Mouse (Mus musculus): ENCODE measurements around the gene Tspan5. TPM values are rescaled to one million over a fixed set of nuclear protein-coding genes. Genes with fewer than 3 reads are reported as not detected.

Tspan5 gene
- polyA plus RNA-seq, 1 experiment from 2014 or later: 14.3 TPM

DNA sequence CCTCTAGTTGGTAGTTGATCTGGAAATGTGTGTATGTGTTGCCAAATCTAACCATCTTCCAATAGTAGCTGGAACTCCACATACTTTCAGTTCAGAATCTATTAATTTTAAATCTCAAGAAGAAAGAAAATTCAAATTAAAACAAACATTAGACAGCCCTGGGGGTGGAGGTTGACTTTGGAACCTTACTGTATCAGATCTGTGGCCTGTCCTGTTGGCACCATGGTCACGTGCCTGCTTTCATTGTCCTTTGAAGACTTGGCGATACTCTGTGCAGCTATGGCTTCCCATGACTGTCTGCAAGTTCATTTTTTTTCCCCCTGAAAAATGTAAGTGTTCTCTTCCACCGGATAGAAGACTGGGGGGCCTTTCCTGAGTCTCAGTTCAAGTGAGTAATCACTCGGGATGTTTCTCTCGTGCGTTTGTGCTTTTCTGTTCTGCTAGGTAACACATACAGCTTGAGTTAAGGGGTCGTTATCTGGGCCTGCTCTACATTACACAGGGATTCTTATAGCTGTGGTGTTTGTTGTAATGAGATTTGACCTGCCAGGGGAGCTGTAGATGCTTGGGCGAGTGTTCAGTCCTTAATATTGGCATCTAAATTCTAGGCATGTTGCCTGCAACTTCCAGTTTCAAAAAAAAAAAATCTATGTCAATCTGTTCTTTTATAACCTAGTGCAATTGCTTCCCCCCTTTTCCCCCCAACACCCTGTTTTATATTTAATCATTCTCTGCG, 32.0 kb downstream of the Tspan5 start:
- no peak for ATAC-seq (replicated peaks; ENCODE audit: extremely low read depth, insufficient read depth, low FRiP score)
- Histone ChIP-seq H3K9ac (ENCODE audit: low read length) (no peak overlapping the region), H3K4me1 (ENCODE audit: control insufficient read depth, insufficient read depth, low read length) (peaks cover 5% of the 10 kb centered on the region; the same call in 1 of the 2 replicates), H3K27ac (ENCODE audit: low read length) (no peak overlapping the region), H3K4me3 (ENCODE audit: low read length) (no peak overlapping the region), H3K4me2 (ENCODE audit: low read depth, low read length) (no peak overlapping the region), H3K27me3 (ENCODE audit: control insufficient read depth, insufficient read depth, low read length) (no peaks in the 10 kb centered on the region), H3K36me3 (ENCODE audit: control insufficient read depth, insufficient read depth) (no peaks in the 10 kb centered on the region), H3K9me3 (replicated peaks; ENCODE audit: control insufficient read depth, low read length) (no peaks in the 10 kb centered on the region)
- 52% methylated on average over 9 of the region's 9 CpGs for WGBS

DNA sequence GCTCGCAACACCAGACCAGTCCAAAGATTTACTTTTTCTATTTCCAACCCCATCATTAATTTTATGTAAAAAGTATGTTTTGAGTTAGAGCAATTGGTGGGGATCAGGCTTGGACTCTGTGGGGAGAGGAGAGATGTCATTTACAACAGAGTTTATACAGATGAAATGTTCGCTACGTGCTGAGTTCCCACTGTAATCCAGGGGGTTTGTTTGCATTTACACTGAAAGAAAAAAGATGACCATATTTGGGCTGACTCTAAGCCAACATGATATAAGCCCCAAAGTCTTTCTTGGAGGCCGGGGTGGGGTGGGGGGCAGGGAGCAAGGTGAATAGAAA, 32.6 kb downstream of the Tspan5 start:
- no peak overlapping the region for H3K9ac ChIP-seq (ENCODE audit: low read length)
- H3K27me3 ChIP-seq (ENCODE audit: control insufficient read depth, insufficient read depth, low read length): no peaks in the 10 kb centered on the region
- no peak for ATAC-seq (replicated peaks; ENCODE audit: extremely low read depth, insufficient read depth, low FRiP score)
- WGBS: 77% methylated on average over 4 of the region's 4 CpGs
- no peak overlapping the region for H3K4me3 ChIP-seq (ENCODE audit: low read length)
- no peaks in the 10 kb centered on the region for H3K36me3 ChIP-seq (ENCODE audit: control insufficient read depth, insufficient read depth)
- H3K9me3 ChIP-seq (replicated peaks; ENCODE audit: control insufficient read depth, low read length): no peaks in the 10 kb centered on the region
- no peak overlapping the region for H3K27ac ChIP-seq (ENCODE audit: low read length)
- H3K4me2 ChIP-seq (ENCODE audit: low read depth, low read length): no peak overlapping the region
- peaks cover 7% of the 10 kb centered on the region; the same call in 1 of the 2 replicates for H3K4me1 ChIP-seq (ENCODE audit: control insufficient read depth, insufficient read depth, low read length)

DNA sequence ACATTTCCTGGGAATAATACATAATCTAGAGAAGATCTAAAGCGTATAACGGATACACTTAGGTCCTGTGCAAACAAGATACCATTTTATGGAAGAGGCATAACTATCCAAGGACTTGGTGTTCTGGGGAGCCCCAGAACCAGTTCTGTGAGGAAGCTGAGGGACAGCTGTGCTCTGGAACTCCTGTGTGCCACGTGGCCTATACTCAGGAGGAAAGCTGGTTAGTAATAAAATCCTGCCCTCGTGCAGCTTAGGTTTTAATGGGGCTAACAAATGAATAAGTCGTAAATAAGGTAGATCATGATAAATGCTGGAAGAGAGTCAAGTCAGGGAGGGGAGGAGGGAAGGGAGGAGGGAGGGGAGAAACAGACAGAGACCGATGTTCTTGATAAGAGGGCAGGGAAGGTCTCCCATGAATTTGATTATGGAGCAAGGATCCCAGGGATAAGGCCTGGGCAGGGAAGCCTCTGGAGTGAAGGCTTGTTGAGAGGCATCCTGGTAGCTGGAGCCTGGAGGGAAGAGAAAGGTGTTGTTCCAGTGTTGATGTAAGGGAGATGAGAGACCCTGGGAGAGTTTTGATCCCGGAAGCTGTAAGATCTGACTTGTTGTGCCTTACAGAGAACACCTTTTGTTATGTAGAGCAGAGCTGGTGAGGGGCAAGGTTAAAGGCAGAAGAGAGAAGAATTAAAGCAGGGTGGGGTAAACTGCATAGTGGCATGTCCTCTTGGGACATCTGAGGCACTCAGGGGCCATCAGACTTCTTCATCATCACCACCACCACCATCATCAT, 34.1 kb downstream of the Tspan5 start:
- Histone ChIP-seq H3K27me3 (ENCODE audit: control insufficient read depth, insufficient read depth, low read length) (no peaks in the 10 kb centered on the region), H3K27ac (ENCODE audit: low read length) (no peak overlapping the region), H3K4me1 (ENCODE audit: control insufficient read depth, insufficient read depth, low read length) (peaks cover 6% of the 10 kb centered on the region; the same call in 1 of the 2 replicates), H3K9me3 (replicated peaks; ENCODE audit: control insufficient read depth, low read length) (no peaks in the 10 kb centered on the region), H3K9ac (ENCODE audit: low read length) (no peak overlapping the region), H3K36me3 (ENCODE audit: control insufficient read depth, insufficient read depth) (no peaks in the 10 kb centered on the region), H3K4me2 (ENCODE audit: low read depth, low read length) (no peak overlapping the region), H3K4me3 (ENCODE audit: low read length) (no peak overlapping the region)
- WGBS: 64% methylated on average over 7 of the region's 7 CpGs
- no peak for ATAC-seq (replicated peaks; ENCODE audit: extremely low read depth, insufficient read depth, low FRiP score)

DNA sequence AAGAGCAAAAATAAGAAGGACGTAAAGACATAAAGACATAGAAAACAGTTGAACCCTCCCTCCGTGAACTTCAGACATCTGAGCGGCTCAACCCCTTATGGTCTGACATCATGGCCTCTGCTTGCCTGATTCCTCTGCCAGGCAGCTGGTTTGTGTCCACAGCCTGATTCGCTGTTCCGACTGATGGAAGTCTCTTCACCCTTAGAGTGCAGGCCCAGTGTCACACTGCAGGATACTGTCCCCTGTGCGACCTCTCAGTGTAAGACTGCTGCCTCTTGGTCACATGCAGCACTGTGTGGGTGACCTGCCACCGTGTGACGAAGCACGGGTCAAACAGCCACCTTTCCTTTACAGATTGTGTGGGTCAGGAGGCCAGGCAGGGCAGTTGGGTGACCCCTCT, 39.5 kb downstream of the Tspan5 start:
- Histone ChIP-seq H3K4me2 (ENCODE audit: low read depth, low read length) (no peak overlapping the region), H3K27ac (ENCODE audit: low read length) (no peak overlapping the region), H3K36me3 (ENCODE audit: control insufficient read depth, insufficient read depth) (no peaks in the 10 kb centered on the region), H3K4me1 (ENCODE audit: control insufficient read depth, insufficient read depth, low read length) (peaks cover 8% of the 10 kb centered on the region; the same call in 1 of the 2 replicates), H3K4me3 (ENCODE audit: low read length) (no peak overlapping the region), H3K9me3 (replicated peaks; ENCODE audit: control insufficient read depth, low read length) (no peaks in the 10 kb centered on the region), H3K9ac (ENCODE audit: low read length) (no peak overlapping the region), H3K27me3 (ENCODE audit: control insufficient read depth, insufficient read depth, low read length) (no peaks in the 10 kb centered on the region)
- 47% methylated on average over 9 of the region's 9 CpGs for WGBS
- 0 out of 2 replicates have a peak, but pooled peaks have one; percentile 6 for ATAC-seq (replicated peaks; ENCODE audit: extremely low read depth, insufficient read depth, low FRiP score)

DNA sequence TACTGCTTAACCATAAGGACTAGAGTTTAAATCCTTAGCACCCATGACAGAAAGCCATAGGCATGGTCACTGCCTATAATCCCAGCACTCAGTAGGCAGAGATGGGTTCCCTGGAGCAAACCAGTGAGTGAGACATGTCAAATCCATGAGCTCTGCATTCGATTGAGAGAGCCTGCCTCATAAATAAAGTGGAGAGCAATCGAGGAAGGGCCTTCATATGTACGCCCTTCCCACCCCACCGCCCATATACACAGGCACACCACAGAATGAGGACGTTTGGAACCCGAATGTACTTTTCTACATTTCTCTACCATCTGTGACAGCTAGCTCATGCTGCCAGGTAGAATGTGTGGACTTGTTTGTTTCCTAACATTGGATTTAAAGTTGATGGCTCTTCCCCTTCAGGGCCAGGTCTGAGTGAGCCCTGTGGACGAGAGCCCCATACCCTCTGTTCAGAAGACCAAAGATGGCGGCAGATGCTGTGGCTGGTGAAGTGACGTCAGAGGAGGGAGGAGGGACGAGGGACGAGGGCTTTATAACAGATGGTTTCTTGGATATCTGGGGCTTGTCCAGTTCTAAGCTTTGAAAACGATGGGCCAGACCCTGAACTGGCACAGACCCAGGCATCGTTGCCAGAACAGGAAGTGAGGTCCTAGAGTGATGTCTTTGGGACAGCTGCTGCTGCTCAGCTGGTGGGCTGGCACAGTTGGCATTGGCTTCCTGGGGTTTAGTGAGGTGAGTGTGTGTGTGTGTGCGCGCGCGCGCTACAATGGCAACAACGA, 42.1 kb downstream of the Tspan5 start:
- peaks cover 8% of the 10 kb centered on the region; the same call in 1 of the 2 replicates for H3K4me1 ChIP-seq (ENCODE audit: control insufficient read depth, insufficient read depth, low read length)
- no peak overlapping the region for H3K4me3 ChIP-seq (ENCODE audit: low read length)
- no peak for ATAC-seq (replicated peaks; ENCODE audit: extremely low read depth, insufficient read depth, low FRiP score)

DNA sequence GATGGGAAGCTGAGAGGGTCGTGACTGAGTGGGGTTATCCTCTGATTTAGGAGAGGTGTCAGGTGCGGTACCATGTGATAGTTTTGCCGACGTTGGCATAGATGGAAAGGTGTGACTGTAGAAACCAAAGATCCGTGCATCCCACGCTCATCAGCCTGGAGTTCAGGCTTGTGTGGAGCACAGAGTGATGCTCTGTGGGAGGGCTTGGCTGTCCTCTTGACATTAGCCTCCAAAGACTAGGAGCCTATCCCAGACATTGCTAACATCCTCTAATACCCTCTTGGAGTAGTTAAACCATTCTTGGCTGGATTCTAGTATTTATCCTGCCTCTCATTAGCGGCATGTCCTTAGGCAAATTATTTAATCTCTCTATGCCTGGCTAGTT, 42.6 kb downstream of the Tspan5 start:
- no peaks in the 10 kb centered on the region for H3K9me3 ChIP-seq (replicated peaks; ENCODE audit: control insufficient read depth, low read length)
- no peak overlapping the region for H3K4me2 ChIP-seq (ENCODE audit: low read depth, low read length)
- no peak overlapping the region for H3K27ac ChIP-seq (ENCODE audit: low read length)
- no peak overlapping the region for H3K4me3 ChIP-seq (ENCODE audit: low read length)
- no peak for ATAC-seq (replicated peaks; ENCODE audit: extremely low read depth, insufficient read depth, low FRiP score)
- H3K27me3 ChIP-seq (ENCODE audit: control insufficient read depth, insufficient read depth, low read length): no peaks in the 10 kb centered on the region
- H3K4me1 ChIP-seq (ENCODE audit: control insufficient read depth, insufficient read depth, low read length): 0 out of 2 replicates have a peak, but pooled peaks cover 2% of the 10 kb centered on the region
- no peaks in the 10 kb centered on the region for H3K36me3 ChIP-seq (ENCODE audit: control insufficient read depth, insufficient read depth)
- no peak overlapping the region for H3K9ac ChIP-seq (ENCODE audit: low read length)
- 84% methylated on average over 7 of the region's 7 CpGs for WGBS

More for the DNA sequence above, 42.1 kb downstream of the Tspan5 start:
- WGBS: 78% methylated on average over 19 of the region's 19 CpGs
- no peak overlapping the region for H3K4me2 ChIP-seq (ENCODE audit: low read depth, low read length)
- H3K9me3 ChIP-seq (replicated peaks; ENCODE audit: control insufficient read depth, low read length): no peaks in the 10 kb centered on the region
- H3K27ac ChIP-seq (ENCODE audit: low read length): no peak overlapping the region
- H3K9ac ChIP-seq (ENCODE audit: low read length): no peak overlapping the region
- H3K36me3 ChIP-seq (ENCODE audit: control insufficient read depth, insufficient read depth): no peaks in the 10 kb centered on the region
- H3K27me3 ChIP-seq (ENCODE audit: control insufficient read depth, insufficient read depth, low read length): no peaks in the 10 kb centered on the region

DNA sequence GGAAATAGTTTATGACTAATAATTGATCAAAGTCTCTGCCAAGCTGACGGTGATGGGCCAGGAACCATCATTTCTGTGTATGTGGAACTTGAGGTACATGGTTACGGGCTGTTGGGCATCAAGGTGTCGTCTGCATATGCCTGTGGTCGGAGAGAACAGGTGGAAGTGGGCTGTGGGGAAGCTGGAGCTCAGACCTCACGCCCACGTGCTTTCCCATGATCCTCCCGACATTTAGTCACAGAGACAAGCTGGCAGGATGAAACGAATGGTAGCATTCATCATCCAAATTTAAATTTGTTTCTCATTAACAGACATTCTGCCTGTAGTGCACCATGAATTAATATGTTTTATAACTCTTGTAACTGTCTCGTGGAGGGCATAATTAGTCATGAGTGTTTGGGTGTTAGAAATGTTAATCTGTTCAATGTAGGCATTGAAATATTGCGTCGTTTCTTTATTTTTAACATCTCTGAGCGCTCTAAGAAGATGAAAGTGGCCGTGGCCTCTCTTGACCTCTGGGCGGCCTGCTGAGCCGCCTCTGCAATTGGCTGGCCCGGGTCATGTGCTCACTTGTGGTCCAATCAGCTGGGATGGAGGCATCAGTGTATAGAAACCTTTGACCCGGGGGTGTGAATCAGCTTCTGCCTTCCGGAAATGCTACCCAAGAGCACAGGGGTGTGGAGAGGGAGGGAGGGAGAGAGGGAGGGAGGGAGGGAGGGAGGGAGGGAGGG, 45.9 kb downstream of the Tspan5 start:
- no peak overlapping the region for H3K27ac ChIP-seq (ENCODE audit: low read length)
- H3K4me3 ChIP-seq (ENCODE audit: low read length): no peak overlapping the region
- no peaks in the 10 kb centered on the region for H3K4me1 ChIP-seq (ENCODE audit: control insufficient read depth, insufficient read depth, low read length)
- no peak for ATAC-seq (replicated peaks; ENCODE audit: extremely low read depth, insufficient read depth, low FRiP score)
- no peak overlapping the region for H3K4me2 ChIP-seq (ENCODE audit: low read depth, low read length)
- WGBS: 83% methylated on average over 18 of the region's 18 CpGs
- H3K9ac ChIP-seq (ENCODE audit: low read length): no peak overlapping the region
- no peaks in the 10 kb centered on the region for H3K36me3 ChIP-seq (ENCODE audit: control insufficient read depth, insufficient read depth)
- no peaks in the 10 kb centered on the region for H3K27me3 ChIP-seq (ENCODE audit: control insufficient read depth, insufficient read depth, low read length)
- no peaks in the 10 kb centered on the region for H3K9me3 ChIP-seq (replicated peaks; ENCODE audit: control insufficient read depth, low read length)

DNA sequence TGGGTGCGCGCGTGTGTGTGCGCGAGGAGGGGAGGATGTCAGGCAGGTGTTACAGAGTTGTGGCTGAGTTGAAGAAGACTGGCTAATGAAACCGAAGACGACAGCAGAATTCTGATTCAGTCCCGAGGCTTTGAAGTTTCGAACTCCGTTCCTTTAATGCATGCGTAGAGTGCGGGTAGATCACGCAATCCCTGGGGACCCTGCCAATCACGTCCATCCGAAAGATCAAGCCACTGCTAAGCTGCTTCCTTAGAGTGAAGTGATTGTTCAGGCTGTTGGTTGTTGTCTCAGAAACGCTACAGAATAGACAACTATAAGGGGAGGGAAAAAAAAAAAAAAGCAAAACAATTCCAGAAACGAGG, 46.5 kb downstream of the Tspan5 start:
- Histone ChIP-seq H3K4me2 (ENCODE audit: low read depth, low read length) (no peak overlapping the region), H3K4me3 (ENCODE audit: low read length) (no peak overlapping the region), H3K9me3 (replicated peaks; ENCODE audit: control insufficient read depth, low read length) (no peaks in the 10 kb centered on the region), H3K9ac (ENCODE audit: low read length) (no peak overlapping the region), H3K36me3 (ENCODE audit: control insufficient read depth, insufficient read depth) (no peaks in the 10 kb centered on the region), H3K27me3 (ENCODE audit: control insufficient read depth, insufficient read depth, low read length) (no peaks in the 10 kb centered on the region), H3K4me1 (ENCODE audit: control insufficient read depth, insufficient read depth, low read length) (no peaks in the 10 kb centered on the region), H3K27ac (ENCODE audit: low read length) (no peak overlapping the region)
- WGBS: 85% methylated on average over 17 of the region's 17 CpGs
- no peak for ATAC-seq (replicated peaks; ENCODE audit: extremely low read depth, insufficient read depth, low FRiP score)
